Mouse (Mus musculus) neural tube, embryonic 11.5 days (tissue): ENCODE data around the gene Ubash3b. TPM values are rescaled to one million over a fixed set of nuclear protein-coding genes. Genes with fewer than 3 reads are reported as not detected.
A peak's percentile ranks its signal among the peaks of the same experiment; 100 is the strongest.

ENCODE experiments used
- ATAC-seq: fragments of 200-750 bp; cut with Nextera tagmentation; 2 replicates; pipeline ENCODE4 v1.8.0; 2017; ENCODE audit warnings: moderate number of reproducible peaks, mild to moderate bottlenecking, moderate TSS enrichment, moderate library complexity; ENCODE audit not compliant: insufficient read depth, low FRiP score, low TSS enrichment
- DNase-seq: peaks from one replicate; pipeline ENCODE4 v3.0.0-alpha.2; 2015; ENCODE audit warnings: low spot score
- H3K27ac ChIP-seq: fragments of 300-500 bp; sonication (generic); 2 replicates; pipeline ENCODE4 v1.5.1; 2014; ENCODE audit warnings: low read depth, mild to moderate bottlenecking, low read length
- H3K27me3 ChIP-seq: fragments of 300-500 bp; sonication (generic); 2 replicates; pipeline ENCODE4 v1.6.1; 2014; ENCODE audit warnings: mild to moderate bottlenecking, low read length, mixed read lengths; ENCODE audit not compliant: control insufficient read depth, insufficient read depth
- H3K36me3 ChIP-seq: fragments of 300-500 bp; sonication (generic); 2 replicates; pipeline ENCODE4 v1.6.1; 2014; ENCODE audit warnings: mild to moderate bottlenecking, low read length, moderate library complexity, mixed read lengths; ENCODE audit not compliant: control insufficient read depth, insufficient read depth
- H3K4me1 ChIP-seq: fragments of 300-500 bp; sonication (generic); 2 replicates; pipeline ENCODE4 v1.6.1; 2014; ENCODE audit warnings: low read length, mixed read lengths; ENCODE audit not compliant: control insufficient read depth, insufficient read depth
- H3K4me2 ChIP-seq: fragments of 300-500 bp; sonication (generic); 2 replicates; pipeline ENCODE4 v1.6.1; 2014; ENCODE audit warnings: low read depth, mild to moderate bottlenecking, moderate library complexity
- H3K4me3 ChIP-seq: fragments of 300-500 bp; sonication (generic); 2 replicates; pipeline ENCODE4 v1.5.1; 2014; ENCODE audit warnings: low read depth, low read length
- H3K9ac ChIP-seq: fragments of 300-500 bp; sonication (generic); 2 replicates; pipeline ENCODE4 v1.6.1; 2014; ENCODE audit warnings: mild to moderate bottlenecking, low read length
- H3K9me3 ChIP-seq: fragments of 300-500 bp; sonication (generic); 2 replicates; pipeline ENCODE4 v1.6.1; 2016; ENCODE audit warnings: low read length; ENCODE audit not compliant: control insufficient read depth
- WGBS: fragments of 180-500 bp; shearing (Covaris S2); extraction: QIAGEN DNeasy Blood & Tissue Kit; methylation state at CpG from one replicate; pipeline ENCODE4 v1.1.7; 2014; 5-methylcytosine and 5-hydroxymethylcytosine counted together
- polyA plus RNA-seq: library from polyadenylated mRNA; unstranded; fragments of >200 nt; fragmentation: Nextera tagmentation; extraction: Ambion mirVana; gene quantifications from 2 replicates; pipeline ENCODE4 v1.2.1, GENCODE M21; 2014

Gene Ubash3b
- polyA plus RNA-seq, 1 experiment from 2014 or later: 14.4 TPM

GRCm38 (mm10) chr9:40974042-40974801 is 187.3 kb downstream of the Ubash3b start:
- no peak for DNase-seq
- 82% methylated on average over 11 of the region's 11 CpGs for WGBS
- no peak for ATAC-seq

GRCm38 (mm10) chr9:40964418-40964714 is 197.1 kb downstream of the Ubash3b start:
- peaks cover 14% of the 10 kb centered on the region for H3K27me3 ChIP-seq
- no peak for DNase-seq
- H3K4me3 ChIP-seq: peak overlapping the region; percentile 47
- no peak overlapping the region; the same call in 1 of the 2 replicates for H3K9ac ChIP-seq
- WGBS: 17% methylated on average over 7 of the region's 7 CpGs
- no peak overlapping the region for H3K27ac ChIP-seq
- H3K4me2 ChIP-seq: peak overlapping the region; percentile 92
- peaks cover 8% of the 10 kb centered on the region for H3K4me1 ChIP-seq
- no peak for ATAC-seq
- no peaks in the 10 kb centered on the region for H3K36me3 ChIP-seq
- H3K9me3 ChIP-seq: no peaks in the 10 kb centered on the region

More at GRCm38 (mm10) chr9:40974042-40974801, 187.3 kb downstream of the Ubash3b start:
- Histone ChIP-seq H3K4me3 (no peak overlapping the region), H3K4me2 (no peak overlapping the region), H3K27me3 (no peaks in the 10 kb centered on the region), H3K27ac (no peak overlapping the region), H3K36me3 (no peaks in the 10 kb centered on the region), H3K9me3 (no peaks in the 10 kb centered on the region), H3K4me1 (no peaks in the 10 kb centered on the region), H3K9ac (no peak overlapping the region)

- WGBS: under 1% methylated on average over 43 of the region's 51 CpGs
These were observed 197.7 kb downstream of the Ubash3b start, which contains the start of gene Jhy for GRCm38 (mm10) chr9:40963586-40964417. Gene Jhy (minus strand): TSS chr9:40964118.

GRCm38 (mm10) chr9:40961401-40961800 is 200.1 kb downstream of the Ubash3b start:
- H3K9me3 ChIP-seq: no peaks in the 10 kb centered on the region
- H3K27ac ChIP-seq: no peak overlapping the region
- H3K36me3 ChIP-seq: no peaks in the 10 kb centered on the region
- H3K9ac ChIP-seq: no peak overlapping the region
- no peak overlapping the region for H3K4me2 ChIP-seq
- H3K27me3 ChIP-seq: peaks cover 14% of the 10 kb centered on the region
- H3K4me1 ChIP-seq: peaks cover 8% of the 10 kb centered on the region
- WGBS: 59% methylated on average over 3 of the region's 3 CpGs
- no peak overlapping the region for H3K4me3 ChIP-seq
- DNase-seq (no peak), ATAC-seq (no peak)

More at GRCm38 (mm10) chr9:40963586-40964417, 197.7 kb downstream of the Ubash3b start, which contains the start of gene Jhy:
- DNase-seq (peak; percentile 50), ATAC-seq (0 out of 2 replicates have a peak, but pooled peaks have one; percentile 6)
- Histone ChIP-seq H3K4me3 (peak within 1 kb of the TSS; percentile 47), H3K4me1 (peaks cover 8% of the 10 kb centered on the region), H3K4me2 (peak within 1 kb of the TSS; percentile 92), H3K27ac (no peak within 1 kb of the TSS), H3K36me3 (no peaks in the 10 kb centered on the region), H3K9ac (peak within 1 kb of the TSS; percentile 63), H3K27me3 (peaks cover 14% of the 10 kb centered on the region), H3K9me3 (no peaks in the 10 kb centered on the region)

Other genes starting within 250 kb of the Ubash3b start
- 0.88 and 1.1 TPM in 2 replicates for gene Jhy, start 197.6 kb downstream of the Ubash3b start, polyA plus RNA-seq
- not detected in 2 replicates for gene Crtam, start 157.1 kb downstream of the Ubash3b start, polyA plus RNA-seq